In genomic region chr7:40699633-40700032, GRCm38 (mm10) we compare ENCODE assay signal across 15 mouse cellular contexts.
"Had no signal": no experiment of that assay in that cellular context is flagged by ENCODE, and none has a peak within 500 bp of the region (broad histone marks: within the 10 kb centered on the region; RNA-seq: fewer than 3 reads in every experiment).

No protein-coding gene starts in this region.

- DNase-seq: lung, adult 2 months; lung, postnatal 14 days; lung, postnatal 36 days; right cerebral cortex, postnatal 14 days; thymus, adult 18-20 months; thymus, postnatal 14 days; thymus, postnatal 36 days had no signal

- H3K4me3 ChIP-seq: lung, embryonic 15.5 days; midbrain, embryonic 13.5 days; midbrain, embryonic 15.5 days; neural tube, embryonic 12.5 days had no signal

- H3K4me1 ChIP-seq: lung, embryonic 15.5 days; megakaryocyte, embryonic 14.5 days; midbrain, embryonic 13.5 days; midbrain, embryonic 15.5 days; neural tube, embryonic 12.5 days had no signal

- H3K27ac ChIP-seq: lung, embryonic 15.5 days; macrophage; midbrain, embryonic 13.5 days; midbrain, embryonic 15.5 days; neural tube, embryonic 12.5 days had no signal

- H3K4me2 ChIP-seq: lung, embryonic 15.5 days; midbrain, embryonic 11.5 days; midbrain, embryonic 13.5 days; midbrain, embryonic 15.5 days; neural tube, embryonic 12.5 days had no signal

- H3K9me3 ChIP-seq: lung, embryonic 15.5 days; midbrain, embryonic 13.5 days; midbrain, embryonic 15.5 days; neural tube, embryonic 12.5 days had no signal

- H3K9ac ChIP-seq: lung, embryonic 15.5 days; midbrain, embryonic 13.5 days; midbrain, embryonic 15.5 days; neural tube, embryonic 12.5 days had no signal

- H3K36me3 ChIP-seq: lung, embryonic 15.5 days; midbrain, embryonic 13.5 days; midbrain, embryonic 15.5 days; neural tube, embryonic 12.5 days had no signal

- ATAC-seq: lung, postnatal 0 days; midbrain, embryonic 13.5 days; midbrain, embryonic 15.5 days had no signal

- H3K27me3 ChIP-seq: lung, embryonic 15.5 days; megakaryocyte, embryonic 14.5 days; midbrain, embryonic 13.5 days; midbrain, embryonic 15.5 days; neural tube, embryonic 12.5 days had no signal
